Mouse (Mus musculus) hindbrain, embryonic 14.5 days (tissue): ENCODE measurements around the gene Cacng5. TPM values are rescaled to one million over a fixed set of nuclear protein-coding genes. Genes with fewer than 3 reads are reported as not detected.

ENCODE experiments used
- ATAC-seq: fragments of 200-750 bp; cut with Nextera tagmentation; 2 replicates; pipeline ENCODE4 v1.8.0; 2017; ENCODE audit warnings: moderate number of reproducible peaks, mild to moderate bottlenecking, moderate TSS enrichment, moderate library complexity; ENCODE audit not compliant: low FRiP score
- DNase-seq: peaks from one replicate; pipeline ENCODE4 v3.0.0-alpha.2; 2015; ENCODE audit warnings: low spot score
- H3K27ac ChIP-seq: fragments of 300-500 bp; sonication (generic); 2 replicates; pipeline ENCODE4 v1.5.1; 2014; ENCODE audit warnings: mild to moderate bottlenecking, moderate library complexity
- H3K27me3 ChIP-seq: fragments of 300-500 bp; sonication (generic); 2 replicates; pipeline ENCODE4 v1.6.1; 2014; ENCODE audit warnings: mild to moderate bottlenecking, low read length, mixed read lengths; ENCODE audit not compliant: control insufficient read depth, insufficient read depth
- H3K36me3 ChIP-seq: fragments of 300-500 bp; sonication (generic); replicated peaks from 2 replicates; pipeline ENCODE4 v1.6.1; 2014; ENCODE audit not compliant: control insufficient read depth, insufficient read depth
- H3K4me1 ChIP-seq: fragments of 300-500 bp; sonication (generic); replicated peaks from 2 replicates; pipeline ENCODE4 v1.6.1; 2014; ENCODE audit warnings: antibody characterized with exemption, low read length, mixed read lengths; ENCODE audit not compliant: control insufficient read depth, insufficient read depth
- H3K4me2 ChIP-seq: fragments of 300-500 bp; sonication (generic); replicated peaks from 2 replicates; pipeline ENCODE4 v1.6.1; 2014; ENCODE audit warnings: mild to moderate bottlenecking, moderate library complexity
- H3K4me3 ChIP-seq: fragments of 300-500 bp; sonication (generic); replicated peaks from 2 replicates; pipeline ENCODE4 v1.5.1; 2014; ENCODE audit warnings: mild to moderate bottlenecking, low read length
- H3K9ac ChIP-seq: fragments of 300-500 bp; sonication (generic); 2 replicates; pipeline ENCODE4 v1.6.1; 2014
- H3K9me3 ChIP-seq: fragments of 300-500 bp; sonication (generic); 2 replicates; pipeline ENCODE4 v1.6.1; 2016; ENCODE audit warnings: low read length; ENCODE audit not compliant: control insufficient read depth
- WGBS: fragments of 180-500 bp; shearing (Covaris S2); extraction: QIAGEN DNeasy Blood & Tissue Kit; methylation state at CpG from one replicate; pipeline ENCODE4 v1.1.7; 2014; 5-methylcytosine and 5-hydroxymethylcytosine counted together
- polyA plus RNA-seq: library from polyadenylated mRNA; unstranded; fragments of >200 nt; fragmentation: Nextera tagmentation; extraction: Ambion mirVana; gene quantifications from 2 replicates; pipeline ENCODE4 v1.2.1, GENCODE M21; 2014

Cacng5 gene
- polyA plus RNA-seq, 1 experiment from 2014 or later, result 7.1 TPM

DNA sequence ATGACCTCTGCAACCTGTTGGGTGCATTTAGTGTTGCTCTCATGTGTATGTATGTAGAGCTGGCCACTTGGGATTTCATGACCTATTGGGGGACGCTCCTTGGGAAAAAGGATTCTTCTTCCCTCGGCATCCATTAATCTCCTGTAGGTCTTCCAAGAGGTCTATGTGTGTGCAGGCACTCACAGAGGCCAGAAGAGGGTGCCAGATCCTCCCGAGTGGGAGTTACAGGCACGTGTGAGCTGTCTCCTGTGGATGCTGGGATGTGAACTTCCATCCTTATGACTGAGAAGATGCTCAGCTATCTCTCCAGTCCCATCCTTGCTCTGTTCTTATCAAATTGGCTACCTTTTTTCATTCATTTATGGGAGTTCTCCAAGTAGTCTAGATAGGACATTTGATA, 14.4 kb downstream of the Cacng5 start:
- no peak overlapping the region for H3K9ac ChIP-seq
- H3K27ac ChIP-seq, result no peak overlapping the region
- 43% methylated on average over 4 of the region's 4 CpGs for WGBS
- no peak overlapping the region for H3K4me3 ChIP-seq
- peaks cover 12% of the 10 kb centered on the region for H3K4me1 ChIP-seq
- H3K36me3 ChIP-seq, result no peaks in the 10 kb centered on the region
- no peaks in the 10 kb centered on the region for H3K9me3 ChIP-seq
- DNase-seq (no peak), ATAC-seq (no peak)
- no peaks in the 10 kb centered on the region for H3K27me3 ChIP-seq
- H3K4me2 ChIP-seq, result no peak overlapping the region

DNA sequence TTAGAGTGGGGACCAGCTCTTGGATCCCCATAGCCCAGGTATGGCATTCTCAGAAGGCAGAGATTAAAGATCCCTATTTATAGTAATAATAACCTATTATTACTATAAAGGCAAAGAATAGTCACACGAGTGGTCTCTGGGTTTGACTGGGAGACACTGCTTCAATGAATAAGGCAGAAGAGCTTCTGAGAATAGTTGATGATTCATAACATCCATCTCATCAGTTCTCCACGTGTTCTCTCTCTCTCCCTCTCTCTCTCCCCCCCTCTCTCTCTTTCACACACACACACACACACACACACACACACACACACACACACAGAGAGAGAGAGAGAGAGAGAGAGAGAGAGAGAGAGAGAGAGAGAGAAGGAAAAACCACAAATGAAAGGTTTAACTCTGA, 16.2 kb downstream of the Cacng5 start:
- WGBS, result 54% methylated on average over 2 of the region's 2 CpGs
- no peaks in the 10 kb centered on the region for H3K9me3 ChIP-seq
- ATAC-seq, result no peak

DNA sequence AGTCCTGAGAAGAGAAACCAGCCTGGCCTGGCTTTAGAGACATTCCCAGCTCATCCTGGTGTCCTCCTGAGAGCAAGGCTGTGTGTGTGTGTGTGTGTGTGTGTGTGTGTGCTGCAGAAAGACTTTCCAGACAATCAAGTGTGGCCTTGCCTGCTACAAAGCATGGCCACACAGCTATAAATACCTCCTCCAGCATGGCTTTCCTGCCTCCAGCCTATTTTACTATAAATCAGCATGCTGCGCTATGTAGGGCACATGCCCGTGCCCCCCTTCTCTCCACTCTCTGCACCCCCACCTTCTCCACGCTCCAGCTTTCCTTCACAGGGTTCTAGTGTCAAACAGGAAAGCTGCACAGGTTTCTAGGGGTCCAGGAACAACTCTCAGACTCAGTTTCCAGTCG, 19.2 kb downstream of the Cacng5 start:
- 74% methylated on average over 4 of the region's 4 CpGs for WGBS
- Histone ChIP-seq H3K4me2 (no peak overlapping the region), H3K4me1 (no peaks in the 10 kb centered on the region), H3K27me3 (no peaks in the 10 kb centered on the region), H3K9ac (no peak overlapping the region), H3K27ac (no peak overlapping the region), H3K9me3 (no peaks in the 10 kb centered on the region), H3K4me3 (no peak overlapping the region), H3K36me3 (no peaks in the 10 kb centered on the region)
- no peak for DNase-seq
- ATAC-seq, result no peak

More for the DNA sequence above, 16.2 kb downstream of the Cacng5 start:
- Histone ChIP-seq H3K4me1 (no peaks in the 10 kb centered on the region), H3K27me3 (no peaks in the 10 kb centered on the region), H3K27ac (no peak overlapping the region), H3K36me3 (no peaks in the 10 kb centered on the region), H3K4me2 (no peak overlapping the region), H3K4me3 (no peak overlapping the region), H3K9ac (no peak overlapping the region)
- DNase-seq, result no peak

DNA sequence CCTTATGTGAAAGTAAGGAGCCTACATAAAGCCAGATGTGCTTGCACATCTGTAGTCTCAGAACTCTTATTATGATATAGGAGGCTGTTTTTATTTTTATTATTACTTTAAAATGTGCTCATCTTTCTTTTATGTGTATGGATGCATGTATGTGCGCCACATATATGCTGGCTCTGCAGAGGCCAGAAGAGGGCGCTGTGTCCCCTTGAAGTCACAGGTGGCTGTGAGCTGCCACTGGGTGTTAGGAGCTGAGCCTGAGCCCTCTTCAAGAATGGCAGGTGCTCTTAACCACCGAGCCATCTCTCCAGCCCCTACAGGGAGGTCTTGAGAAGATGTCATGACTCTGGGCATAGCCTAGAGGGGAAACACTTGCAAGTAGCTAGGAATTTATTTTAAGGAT, 23.5 kb downstream of the Cacng5 start:
- no peak overlapping the region for H3K9ac ChIP-seq
- H3K4me1 ChIP-seq, result no peaks in the 10 kb centered on the region
- H3K4me3 ChIP-seq, result no peak overlapping the region
- no peaks in the 10 kb centered on the region for H3K36me3 ChIP-seq
- no peak overlapping the region for H3K27ac ChIP-seq
- no peak overlapping the region for H3K4me2 ChIP-seq
- H3K9me3 ChIP-seq, result no peaks in the 10 kb centered on the region
- H3K27me3 ChIP-seq, result no peaks in the 10 kb centered on the region
- WGBS, result 86% methylated on average over 3 of the region's 3 CpGs
- DNase-seq (no peak), ATAC-seq (no peak)

DNA sequence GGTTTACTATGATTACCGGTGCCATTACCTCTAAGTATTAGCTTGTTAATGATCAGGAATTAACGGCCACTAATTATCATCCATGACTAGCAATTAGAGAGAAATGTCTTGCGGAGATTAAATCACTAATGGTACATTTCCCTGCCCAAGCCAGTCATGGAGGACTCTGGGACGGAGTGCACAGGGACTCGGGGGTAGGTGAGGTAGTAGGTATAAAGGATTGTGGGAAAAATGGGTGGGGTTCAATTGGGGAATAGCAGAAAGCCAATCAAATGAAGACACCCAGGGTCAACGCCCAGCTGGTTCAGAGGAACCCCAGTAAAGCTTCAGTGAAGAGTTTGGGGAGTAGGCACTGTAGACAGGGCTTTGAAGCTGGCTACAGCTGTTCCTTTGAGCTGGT, 27.5 kb downstream of the Cacng5 start:
- Histone ChIP-seq H3K9me3 (no peaks in the 10 kb centered on the region), H3K4me3 (no peak overlapping the region), H3K36me3 (no peaks in the 10 kb centered on the region), H3K4me1 (no peaks in the 10 kb centered on the region), H3K4me2 (no peak overlapping the region), H3K27me3 (no peaks in the 10 kb centered on the region), H3K9ac (no peak overlapping the region), H3K27ac (no peak overlapping the region)
- DNase-seq (no peak), ATAC-seq (no peak)
- WGBS, result 81% methylated on average over 6 of the region's 6 CpGs

DNA sequence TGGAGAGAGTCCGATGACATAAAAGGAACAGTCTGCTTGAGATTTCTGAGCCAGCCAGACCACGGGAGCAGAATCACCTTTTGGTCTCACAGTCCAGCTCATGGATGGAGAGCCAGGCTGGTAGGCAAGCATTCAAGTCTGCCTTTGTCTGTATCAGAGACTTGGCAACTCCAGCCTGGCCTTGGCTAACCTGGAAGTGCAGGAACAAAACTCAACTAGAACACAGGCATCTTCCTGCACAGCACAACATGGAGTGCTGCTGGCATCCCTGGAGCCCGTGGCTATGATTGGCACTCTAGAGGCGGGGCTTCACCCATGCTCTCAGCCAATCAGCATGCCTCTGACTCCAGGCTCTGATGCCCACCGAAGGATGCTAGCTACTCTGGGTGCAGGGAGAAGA, 38.0 kb downstream of the Cacng5 start:
- no peaks in the 10 kb centered on the region for H3K4me1 ChIP-seq
- ATAC-seq, result peak; percentile 51; the same call in 1 of the 2 replicates
- no peak overlapping the region for H3K4me3 ChIP-seq
- peak; percentile 37 for DNase-seq
- H3K27ac ChIP-seq, result no peak overlapping the region
- 68% methylated on average over 5 of the region's 5 CpGs for WGBS
- no peaks in the 10 kb centered on the region for H3K9me3 ChIP-seq
- H3K9ac ChIP-seq, result no peak overlapping the region
- H3K36me3 ChIP-seq, result no peaks in the 10 kb centered on the region
- no peaks in the 10 kb centered on the region for H3K27me3 ChIP-seq
- no peak overlapping the region for H3K4me2 ChIP-seq

DNA sequence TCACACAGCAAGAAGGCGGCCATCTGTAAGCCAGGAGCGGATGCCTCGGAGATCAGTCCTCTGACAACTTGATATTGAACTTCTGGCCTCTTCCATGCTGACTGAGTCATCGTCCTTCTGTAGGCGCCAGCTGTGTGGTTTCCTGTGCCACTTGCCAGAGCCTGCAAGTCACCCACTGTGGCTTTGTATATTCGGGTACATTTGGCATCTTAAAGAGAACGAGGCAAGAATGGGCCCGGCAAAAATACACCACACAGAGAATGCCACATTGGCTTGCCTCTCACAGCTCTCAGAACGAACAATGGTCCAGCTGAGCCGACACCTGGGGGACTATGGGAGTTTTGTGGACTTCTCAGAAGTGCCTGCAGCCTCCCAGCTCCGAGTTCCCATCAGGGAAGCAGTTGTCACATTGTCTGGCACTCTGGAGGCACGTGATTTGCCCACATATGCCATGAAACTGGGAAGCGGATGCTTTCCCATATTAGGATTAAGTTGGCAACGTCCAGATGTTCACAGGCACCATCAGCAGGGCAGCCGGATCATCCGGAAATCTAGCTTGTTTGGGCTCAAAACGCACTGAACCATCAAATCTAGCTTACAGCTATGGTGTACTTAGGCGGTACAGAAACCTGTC, 38.9 kb downstream of the Cacng5 start:
- H3K9me3 ChIP-seq, result no peaks in the 10 kb centered on the region
- WGBS, result 68% methylated on average over 18 of the region's 18 CpGs
- H3K36me3 ChIP-seq, result no peaks in the 10 kb centered on the region
- no peak overlapping the region for H3K9ac ChIP-seq
- DNase-seq (peak; percentile 38), ATAC-seq (no peak)
- no peak overlapping the region for H3K4me2 ChIP-seq
- no peaks in the 10 kb centered on the region for H3K27me3 ChIP-seq
- H3K27ac ChIP-seq, result no peak overlapping the region
- no peak overlapping the region for H3K4me3 ChIP-seq
- H3K4me1 ChIP-seq, result no peaks in the 10 kb centered on the region

DNA sequence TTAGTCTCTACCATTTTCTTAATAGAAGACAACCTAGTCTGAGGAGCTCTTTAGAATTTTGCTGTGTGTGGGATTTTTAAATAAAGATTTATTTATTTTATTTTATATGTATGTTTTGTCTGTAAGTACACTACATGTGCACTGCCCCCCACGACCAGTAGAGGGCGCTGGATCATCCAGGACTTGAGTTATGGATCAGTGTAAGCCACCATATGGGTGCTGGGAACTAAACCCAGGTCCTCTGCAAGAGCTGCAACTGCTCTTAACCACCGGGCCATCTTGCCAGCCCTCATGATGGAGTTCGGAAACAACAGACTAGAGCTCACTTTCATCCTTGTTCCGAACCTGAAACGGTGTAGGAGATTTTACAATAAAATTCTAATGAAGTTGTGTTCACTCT, 42.1 kb downstream of the Cacng5 start:
- Histone ChIP-seq H3K27me3 (no peaks in the 10 kb centered on the region), H3K4me2 (no peak overlapping the region), H3K9me3 (no peaks in the 10 kb centered on the region), H3K4me3 (no peak overlapping the region), H3K36me3 (no peaks in the 10 kb centered on the region), H3K27ac (no peak overlapping the region), H3K9ac (no peak overlapping the region), H3K4me1 (0 out of 2 replicates have a peak, but pooled peaks cover under 1% of the 10 kb centered on the region)
- 59% methylated on average over 6 of the region's 6 CpGs for WGBS
- no peak for ATAC-seq
- no peak for DNase-seq

DNA sequence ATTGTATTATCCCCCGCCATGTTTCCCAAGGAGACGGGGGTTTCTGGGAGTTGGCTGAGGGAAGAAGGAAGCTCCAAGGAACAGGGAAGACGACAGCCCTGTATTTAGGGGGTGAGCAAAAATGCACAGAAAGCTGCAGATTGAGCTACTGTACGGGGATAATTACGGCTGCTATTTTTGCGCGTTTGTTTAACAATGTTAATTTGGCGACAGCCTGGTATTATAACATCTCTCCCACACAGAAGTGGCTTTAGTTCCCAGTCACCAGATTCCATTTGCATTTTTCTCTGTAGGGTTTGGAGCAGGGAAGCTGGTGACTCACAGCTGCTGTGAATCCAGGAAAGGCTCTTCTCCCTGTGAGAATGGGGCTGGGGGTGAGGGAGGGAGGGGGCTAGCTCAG, 47.3 kb downstream of the Cacng5 start:
- Histone ChIP-seq H3K27me3 (no peaks in the 10 kb centered on the region), H3K9me3 (no peaks in the 10 kb centered on the region), H3K4me2 (no peak overlapping the region), H3K9ac (no peak overlapping the region), H3K4me1 (0 out of 2 replicates have a peak, but pooled peaks cover 3% of the 10 kb centered on the region), H3K27ac (no peak overlapping the region), H3K36me3 (no peaks in the 10 kb centered on the region), H3K4me3 (no peak overlapping the region)
- DNase-seq (no peak), ATAC-seq (no peak)
- WGBS, result 77% methylated on average over 8 of the region's 8 CpGs

DNA sequence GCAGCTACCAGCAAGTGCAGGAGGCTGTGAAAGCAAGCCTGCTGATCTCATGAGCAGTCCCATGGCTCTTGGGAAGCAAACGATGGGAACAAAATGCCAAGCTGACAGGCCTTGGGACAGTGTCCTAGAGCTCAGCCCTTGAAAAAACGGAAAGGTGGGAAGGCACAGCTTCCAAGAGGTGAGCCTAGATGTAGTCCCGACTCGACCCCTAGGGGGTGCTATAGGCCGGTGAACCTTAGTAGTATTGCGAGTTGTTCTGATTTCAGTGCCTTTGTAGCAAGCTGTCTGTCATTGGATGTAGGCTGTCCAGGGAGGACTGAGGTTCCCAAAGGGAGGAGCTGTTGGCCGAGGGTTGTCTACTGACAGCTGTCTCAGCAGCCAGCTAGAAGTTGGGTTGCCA, 49.7 kb downstream of the Cacng5 start:
- DNase-seq (peak; percentile 78), ATAC-seq (no peak)
- Histone ChIP-seq H3K4me2 (no peak overlapping the region), H3K9ac (no peak overlapping the region), H3K4me1 (0 out of 2 replicates have a peak, but pooled peaks cover 3% of the 10 kb centered on the region), H3K9me3 (no peaks in the 10 kb centered on the region), H3K36me3 (no peaks in the 10 kb centered on the region), H3K27me3 (no peaks in the 10 kb centered on the region), H3K4me3 (no peak overlapping the region), H3K27ac (no peak overlapping the region)
- WGBS, result 19% methylated on average over 7 of the region's 7 CpGs
